Mouse (Mus musculus) leukemia stem cell, adult 10-12 weeks (primary cell): Measurements from ENCODE around the gene Luc7l2. TPM values are rescaled to one million over a fixed set of nuclear protein-coding genes. Genes with fewer than 3 reads are reported as not detected.

Source experiments
- polyA plus RNA-seq: library from polyadenylated mRNA; stranded (reverse); fragments of >175 nt; gene quantifications from 2 replicates; pipeline ENCODE4 v1.2.3, GENCODE M21; 2012; ENCODE audit warnings: low replicate concordance

Gene Luc7l2
- 89.8 and 200 TPM in 2 replicates for polyA plus RNA-seq

DNA sequence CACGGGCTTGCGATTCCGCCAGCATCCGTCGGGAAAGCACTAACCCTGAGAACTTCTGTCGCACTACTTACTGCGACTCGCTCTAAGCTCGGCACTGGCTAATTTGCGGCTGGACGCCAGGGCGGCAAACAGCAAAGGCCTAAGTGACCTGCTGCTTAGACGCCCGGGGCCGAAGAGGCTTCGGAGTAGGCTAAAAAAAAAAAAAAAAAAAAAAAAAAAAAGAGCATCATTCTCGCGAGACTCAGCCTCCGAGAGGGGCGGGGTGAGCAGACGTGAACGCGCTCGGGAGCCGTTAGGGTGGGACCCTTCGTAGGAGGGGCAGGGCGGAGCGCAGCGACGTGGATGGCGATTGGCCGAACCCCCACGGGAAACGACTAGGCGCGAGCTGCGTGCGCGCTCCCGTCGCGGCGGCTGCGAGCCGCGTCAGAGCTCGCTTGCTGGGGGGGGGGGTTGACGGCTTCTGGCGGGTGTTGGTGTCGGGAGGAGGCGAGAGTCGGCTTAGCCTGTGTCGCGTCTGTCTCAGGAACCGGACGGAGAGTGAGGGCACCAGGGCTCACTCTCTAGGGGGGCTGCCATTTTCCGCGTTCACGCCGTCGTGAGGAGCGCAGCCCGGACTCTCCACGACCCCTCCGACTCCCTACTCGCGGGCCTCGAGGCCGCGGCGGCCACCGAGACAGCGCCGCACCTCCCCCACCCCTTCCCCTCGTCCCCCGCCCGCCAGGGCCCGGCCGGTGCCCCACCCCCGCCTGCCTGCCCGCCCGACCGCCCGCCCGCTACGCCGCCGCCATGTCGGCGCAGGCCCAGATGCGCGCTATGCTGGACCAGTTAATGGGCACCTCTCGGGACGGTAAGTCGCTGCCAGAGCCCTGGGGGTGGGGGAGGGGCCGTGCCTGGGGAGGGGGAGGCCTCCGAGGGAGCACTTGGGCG lies at the start of gene Luc7l2:
Luc7l2 (plus strand) TSS at position 273 of the 927 bp plus-strand sequence.

GRCm38 (mm10) chr6:38533428-38534405 lies 17.4 kb upstream of the Luc7l2 start, which contains the start of gene Fmc1:
Gene Fmc1, plus strand, starts transcription at chr6:38533502.

DNA sequence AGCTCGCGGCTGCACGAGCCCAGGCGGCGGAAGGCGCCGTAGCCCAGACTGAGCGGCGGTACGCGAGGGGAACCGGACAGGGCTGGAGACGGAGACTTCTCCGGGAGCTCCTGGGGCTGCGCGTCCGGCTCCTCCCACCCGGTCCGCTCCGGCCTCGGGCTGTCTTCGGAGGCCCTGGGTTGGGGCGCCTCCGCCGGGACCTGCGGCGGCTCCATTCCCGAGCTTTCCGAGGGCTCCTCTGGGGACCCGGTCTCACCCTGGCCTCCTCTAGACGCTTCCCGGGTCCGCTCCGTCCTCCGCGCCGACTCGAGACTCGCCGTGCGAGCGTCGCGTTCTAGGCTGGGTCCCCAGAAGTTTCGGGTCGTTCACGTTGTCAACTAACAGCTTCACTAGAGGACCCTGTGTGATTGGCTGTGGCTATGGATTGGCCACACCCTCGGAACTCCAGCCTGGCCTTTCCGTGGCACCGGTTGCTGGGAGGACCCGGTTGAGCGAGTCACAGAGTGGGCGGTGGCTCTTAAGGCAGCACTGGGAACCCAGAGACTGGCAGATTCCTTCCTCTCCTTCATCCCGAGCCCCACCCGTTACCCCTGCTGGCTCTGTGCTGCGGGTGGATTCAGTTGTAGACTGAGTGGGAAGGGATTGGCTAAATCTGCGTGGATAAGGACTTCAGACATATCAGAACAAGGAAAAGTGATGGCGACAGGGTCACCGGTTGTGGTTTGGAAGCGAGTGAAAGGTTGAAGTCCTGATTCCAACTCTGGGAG lies 85.9 kb downstream of the Luc7l2 start, which contains the start of gene Klrg2:
Klrg2 (minus strand) TSS at position 391 of the 767 bp plus-strand sequence.

Other genes starting within 250 kb of the Luc7l2 start
- 16.8 and 35.5 TPM in 2 replicates for gene Zc3hav1, start 196.7 kb upstream of the Luc7l2 start, polyA plus RNA-seq
- 0.03 TPM in 1 of 2 replicates, not detected in the other for gene Ttc26, start 169.9 kb upstream of the Luc7l2 start, polyA plus RNA-seq
- 4.8 and 9.4 TPM in 2 replicates for gene Ubn2, start 117.4 kb upstream of the Luc7l2 start, polyA plus RNA-seq
- 62.8 and 109 TPM in 2 replicates for gene Fmc1, start 17.8 kb upstream of the Luc7l2 start, polyA plus RNA-seq
- 0.08 and 0.27 TPM in 2 replicates for gene Klrg2, start 85.9 kb downstream of the Luc7l2 start, polyA plus RNA-seq
- 0.12 and 0.81 TPM in 2 replicates for gene Clec2l, start 111.7 kb downstream of the Luc7l2 start, polyA plus RNA-seq